Mouse (Mus musculus) midbrain, embryonic 10.5 days (tissue): ENCODE measurements around the gene Hdhd3. TPM values are rescaled to one million over a fixed set of nuclear protein-coding genes. Genes with fewer than 3 reads are reported as not detected.
A peak's percentile ranks its signal among the peaks of the same experiment; 100 is the strongest.

Experiments
- DNase-seq: peaks from one replicate; pipeline ENCODE4 v3.0.0-alpha.2; 2017; ENCODE audit warnings: low spot score
- H3K27ac ChIP-seq: fragments of 300-500 bp; sonication (generic); replicated peaks from 2 replicates; pipeline ENCODE4 v1.5.1; 2016; ENCODE audit warnings: mild to moderate bottlenecking
- H3K27me3 ChIP-seq: fragments of 300-500 bp; sonication (generic); 2 replicates; pipeline ENCODE4 v1.6.1; 2016; ENCODE audit warnings: low read depth, mild to moderate bottlenecking; ENCODE audit not compliant: poor library complexity, severe bottlenecking
- H3K36me3 ChIP-seq: fragments of 300-500 bp; sonication (generic); 2 replicates; pipeline ENCODE4 v1.6.1; 2016; ENCODE audit warnings: mild to moderate bottlenecking, moderate library complexity
- H3K4me1 ChIP-seq: fragments of 300-500 bp; sonication (generic); 2 replicates; pipeline ENCODE4 v1.6.1; 2016
- H3K4me3 ChIP-seq: fragments of 300-500 bp; sonication (generic); 2 replicates; pipeline ENCODE4 v1.5.1; 2016; ENCODE audit warnings: mild to moderate bottlenecking, moderate library complexity
- H3K9me3 ChIP-seq: fragments of 300-500 bp; sonication (generic); replicated peaks from 2 replicates; pipeline ENCODE4 v1.6.1; 2016; ENCODE audit warnings: mild to moderate bottlenecking
- WGBS: fragments of 180-500 bp; shearing (Covaris S2); methylation state at CpG from one replicate; pipeline ENCODE4 v1.1.7; 2016; 5-methylcytosine and 5-hydroxymethylcytosine counted together
- polyA plus RNA-seq: library from polyadenylated mRNA; unstranded; fragments of >200 nt; fragmentation: Nextera tagmentation; extraction: Ambion mirVana; gene quantifications from 2 replicates; pipeline ENCODE4 v1.2.1, GENCODE M21; 2016

Gene Hdhd3
- polyA plus RNA-seq, 1 experiment from 2014 or later, result 10.9 TPM

DNA sequence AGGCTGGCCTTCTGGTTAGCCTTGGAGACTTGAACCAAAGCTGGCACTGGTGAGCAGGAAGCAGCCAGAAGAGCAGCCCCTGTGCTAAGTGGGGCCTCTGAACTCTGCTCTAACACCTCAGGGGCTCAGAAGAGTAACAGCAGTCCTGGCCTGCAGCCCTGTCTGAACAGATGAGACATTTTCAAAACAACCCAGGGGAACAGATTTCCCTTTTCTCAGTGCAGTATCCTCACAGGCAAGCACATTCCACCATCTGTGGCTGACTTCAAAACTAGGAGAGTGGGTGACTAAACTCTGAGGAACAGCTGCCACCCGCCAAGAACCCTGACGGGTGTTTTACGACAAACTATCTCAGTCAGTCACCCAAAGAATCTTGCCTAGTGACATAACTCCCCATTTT, 44.2 kb downstream of the Hdhd3 start:
- 91% methylated on average over 3 of the region's 3 CpGs for WGBS
- no peaks in the 10 kb centered on the region for H3K4me1 ChIP-seq
- H3K27me3 ChIP-seq, result no peaks in the 10 kb centered on the region
- H3K9me3 ChIP-seq, result no peaks in the 10 kb centered on the region
- no peak for DNase-seq
- peaks cover 32% of the 10 kb centered on the region for H3K36me3 ChIP-seq
- H3K4me3 ChIP-seq, result no peak overlapping the region
- H3K27ac ChIP-seq, result no peak overlapping the region

DNA sequence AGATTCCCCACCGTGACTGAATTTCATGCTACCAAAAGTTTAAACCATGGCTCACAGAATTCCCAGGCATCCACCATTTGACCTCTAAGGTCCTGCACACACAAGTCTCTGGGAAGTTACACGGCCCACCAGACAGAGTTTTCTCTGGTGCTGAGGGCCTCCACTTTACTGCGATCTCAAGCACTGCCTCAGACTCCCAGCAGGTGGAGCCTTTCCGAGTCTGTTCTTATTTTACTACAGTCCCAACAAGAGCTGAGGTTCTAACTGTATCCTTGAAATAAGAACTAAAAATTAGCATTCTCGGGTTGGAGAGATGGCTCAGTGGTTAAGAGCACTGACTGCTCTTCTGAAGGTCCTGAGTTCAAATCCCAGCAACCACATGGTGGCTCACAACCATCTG, 48.3 kb downstream of the Hdhd3 start:
- WGBS, result 69% methylated on average over 5 of the region's 5 CpGs
- H3K36me3 ChIP-seq, result peaks cover 8% of the 10 kb centered on the region; the same call in 1 of the 2 replicates
- H3K4me3 ChIP-seq, result no peak overlapping the region
- DNase-seq, result peak; percentile 20
- H3K4me1 ChIP-seq, result no peaks in the 10 kb centered on the region
- H3K9me3 ChIP-seq, result no peaks in the 10 kb centered on the region
- H3K27ac ChIP-seq, result no peak overlapping the region
- H3K27me3 ChIP-seq, result no peaks in the 10 kb centered on the region

Other genes starting within 250 kb of the Hdhd3 start
- 12.1 and 12.4 TPM in 2 replicates for gene Slc31a2, start 240.9 kb downstream of the Hdhd3 start, polyA plus RNA-seq
- gene Fkbp15, start 142.9 kb downstream of the Hdhd3 start, polyA plus RNA-seq, result 17.6 and 21.1 TPM in 2 replicates
- 54.9 and 57.7 TPM in 2 replicates for gene Slc31a1, start 142.7 kb downstream of the Hdhd3 start, polyA plus RNA-seq
- 175 and 185 TPM in 2 replicates for gene Cdc26, start 94.8 kb downstream of the Hdhd3 start, polyA plus RNA-seq
- 34.3 and 35.2 TPM in 2 replicates for gene Prpf4, start 94.7 kb downstream of the Hdhd3 start, polyA plus RNA-seq
- gene Rnf183, start 68.2 kb downstream of the Hdhd3 start, polyA plus RNA-seq, result not detected in 2 replicates
- gene Wdr31, start 32.6 kb downstream of the Hdhd3 start, polyA plus RNA-seq, result 10.1 and 12.6 TPM in 2 replicates
- gene Bspry, start 23.4 kb downstream of the Hdhd3 start, polyA plus RNA-seq, result 0.47 and 0.57 TPM in 2 replicates
- 120 and 123 TPM in 2 replicates for gene Alad, start 16.5 kb upstream of the Hdhd3 start, polyA plus RNA-seq
- 140 and 142 TPM in 2 replicates for gene Pole3, start 21.6 kb upstream of the Hdhd3 start, polyA plus RNA-seq
- gene 4933430I17Rik, start 21.9 kb upstream of the Hdhd3 start, polyA plus RNA-seq, result 1.5 and 1.7 TPM in 2 replicates
- 29.4 and 41.1 TPM in 2 replicates for gene Rgs3, start 56.4 kb upstream of the Hdhd3 start, polyA plus RNA-seq